In the genomic region with DNA sequence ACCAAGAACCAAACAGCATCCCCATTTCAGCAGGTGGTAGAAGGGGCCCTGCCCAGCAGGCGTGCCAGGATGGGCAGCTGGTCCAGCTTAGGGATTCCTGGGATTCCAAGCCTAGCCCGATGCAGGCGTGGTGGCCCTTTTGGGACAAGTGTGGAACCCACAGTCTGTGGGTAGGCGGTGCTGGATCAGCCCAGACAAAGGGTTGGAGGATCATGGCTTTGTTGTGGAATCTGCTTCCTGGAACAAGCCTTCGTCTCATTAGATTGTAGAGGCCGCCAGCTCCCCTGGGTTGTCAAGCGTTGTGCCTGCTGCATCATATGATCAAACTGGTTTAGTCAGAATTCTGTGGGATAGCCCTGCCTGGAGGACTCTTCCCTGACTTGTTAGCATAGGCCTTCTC, we compare ENCODE assay signal across 12 mouse cellular contexts. TPM values are rescaled to one million over a fixed set of nuclear protein-coding genes. Genes with fewer than 3 reads are reported as not detected.
DNase-seq lines count a peak whose midpoint lies in the region; ATAC-seq lines count a peak whose summit lies in the region.
"Had no signal": no experiment of that assay in that cellular context is flagged by ENCODE, and none has a peak within 500 bp of the region (broad histone marks: within the 10 kb centered on the region; RNA-seq: fewer than 3 reads in every experiment).

No protein-coding gene starts in this region.

- DNase-seq in hindbrain, embryonic 10.5 days (ENCODE audit: low spot score) = no peak
- no peak for DNase-seq in hindbrain, embryonic 11.5 days (ENCODE audit: low spot score)
- no peak for DNase-seq in midbrain, embryonic 11.5 days (ENCODE audit: low spot score, missing footprints)
- DNase-seq in embryonic facial prominence, embryonic 14.5 days (ENCODE audit: low spot score) = peak; percentile 66
- no peak for DNase-seq in urinary bladder, postnatal 4 days (ENCODE audit: low spot score in 2 of 2)
- DNase-seq in cerebellum, adult 11 months = no peak
- DNase-seq: adrenal gland, postnatal 10 days had no signal

- H3K36me3 ChIP-seq in hindbrain, embryonic 10.5 days = peaks cover 14% of the 10 kb centered on the region
- no peaks in the 10 kb centered on the region for H3K36me3 ChIP-seq in hindbrain, embryonic 11.5 days (ENCODE audit: control insufficient read depth, insufficient read depth, low read length)
- peaks cover 4% of the 10 kb centered on the region for H3K36me3 ChIP-seq in midbrain, embryonic 13.5 days
- no peaks in the 10 kb centered on the region for H3K36me3 ChIP-seq in midbrain, embryonic 11.5 days (ENCODE audit: control insufficient read depth, insufficient read depth, low read length)
- peaks cover 3% of the 10 kb centered on the region for H3K36me3 ChIP-seq in embryonic facial prominence, embryonic 14.5 days (ENCODE audit: control insufficient read depth, insufficient read depth, low read length)
- no peaks in the 10 kb centered on the region for H3K36me3 ChIP-seq in stomach, embryonic 15.5 days

- no peak for ATAC-seq in hindbrain, embryonic 11.5 days (ENCODE audit: low FRiP score)
- 0 out of 2 replicates have a peak, but pooled peaks have one; percentile 31 for ATAC-seq in midbrain, embryonic 13.5 days
- ATAC-seq in midbrain, embryonic 11.5 days (ENCODE audit: low FRiP score) = no peak
- peak; percentile 86 for ATAC-seq in embryonic facial prominence, embryonic 14.5 days (ENCODE audit: low read depth)
- no peak for ATAC-seq in stomach, embryonic 15.5 days (ENCODE audit: insufficient read depth, low FRiP score, low read depth)

- 79% methylated on average over 7 of the region's 7 CpGs for WGBS in hindbrain, embryonic 10.5 days
- 84% methylated on average over 7 of the region's 7 CpGs for WGBS in hindbrain, embryonic 11.5 days
- 62% methylated on average over 7 of the region's 7 CpGs for WGBS in midbrain, embryonic 13.5 days
- WGBS in midbrain, embryonic 11.5 days = 70% methylated on average over 7 of the region's 7 CpGs
- WGBS in embryonic facial prominence, embryonic 14.5 days = 62% methylated on average over 7 of the region's 7 CpGs
- WGBS in stomach, embryonic 15.5 days = 70% methylated on average over 7 of the region's 7 CpGs

- H3K9me3 ChIP-seq in hindbrain, embryonic 10.5 days = no peaks in the 10 kb centered on the region
- H3K9me3 ChIP-seq in hindbrain, embryonic 11.5 days (ENCODE audit: control insufficient read depth, low read length) = no peaks in the 10 kb centered on the region
- no peaks in the 10 kb centered on the region for H3K9me3 ChIP-seq in midbrain, embryonic 13.5 days
- H3K9me3 ChIP-seq in midbrain, embryonic 11.5 days (ENCODE audit: control insufficient read depth, low read length) = no peaks in the 10 kb centered on the region; the same call in 1 of the 2 replicates
- no peaks in the 10 kb centered on the region for H3K9me3 ChIP-seq in embryonic facial prominence, embryonic 14.5 days (ENCODE audit: control insufficient read depth, low read length)
- no peaks in the 10 kb centered on the region for H3K9me3 ChIP-seq in stomach, embryonic 15.5 days
- H3K9me3 ChIP-seq: G1E had no signal

- H3K27ac ChIP-seq in hindbrain, embryonic 10.5 days = peak overlapping the region; percentile 60; the same call in 1 of the 2 replicates
- H3K27ac ChIP-seq in hindbrain, embryonic 11.5 days (ENCODE audit: low read depth, low read length) = no peak overlapping the region
- no peak overlapping the region for H3K27ac ChIP-seq in midbrain, embryonic 13.5 days
- H3K27ac ChIP-seq in midbrain, embryonic 11.5 days (ENCODE audit: low read depth, low read length) = no peak overlapping the region
- H3K27ac ChIP-seq in embryonic facial prominence, embryonic 14.5 days (replicated peaks; ENCODE audit: low read depth, low read length) = 0 out of 2 replicates have a peak overlapping the region, but pooled peaks have one; percentile 24
- peak overlapping the region; percentile 44 for H3K27ac ChIP-seq in stomach, embryonic 15.5 days
- H3K27ac ChIP-seq: macrophage had no signal

- H3K4me2 ChIP-seq in hindbrain, embryonic 11.5 days (replicated peaks; ENCODE audit: low read depth, low read length) = no peak overlapping the region
- no peak overlapping the region for H3K4me2 ChIP-seq in midbrain, embryonic 13.5 days (replicated peaks)
- H3K4me2 ChIP-seq in midbrain, embryonic 11.5 days = no peak overlapping the region
- H3K4me2 ChIP-seq in embryonic facial prominence, embryonic 14.5 days (ENCODE audit: low read depth, low read length) = no peak overlapping the region
- no peak overlapping the region for H3K4me2 ChIP-seq in stomach, embryonic 15.5 days

- H3K9ac ChIP-seq in hindbrain, embryonic 11.5 days (ENCODE audit: low read depth, low read length) = no peak overlapping the region
- H3K9ac ChIP-seq in midbrain, embryonic 13.5 days (replicated peaks) = no peak overlapping the region
- no peak overlapping the region for H3K9ac ChIP-seq in midbrain, embryonic 11.5 days (ENCODE audit: low read length)
- no peak overlapping the region for H3K9ac ChIP-seq in embryonic facial prominence, embryonic 14.5 days (ENCODE audit: low read depth, low read length)
- no peak overlapping the region for H3K9ac ChIP-seq in stomach, embryonic 15.5 days

- H3K27me3 ChIP-seq in hindbrain, embryonic 10.5 days (ENCODE audit: insufficient read depth, poor library complexity, severe bottlenecking) = no peaks in the 10 kb centered on the region
- no peaks in the 10 kb centered on the region for H3K27me3 ChIP-seq in hindbrain, embryonic 11.5 days (ENCODE audit: control insufficient read depth, insufficient read depth, low read length)
- no peaks in the 10 kb centered on the region for H3K27me3 ChIP-seq in midbrain, embryonic 13.5 days
- no peaks in the 10 kb centered on the region for H3K27me3 ChIP-seq in midbrain, embryonic 11.5 days (ENCODE audit: control insufficient read depth, insufficient read depth, low read length)
- no peaks in the 10 kb centered on the region for H3K27me3 ChIP-seq in embryonic facial prominence, embryonic 14.5 days (replicated peaks; ENCODE audit: control insufficient read depth, insufficient read depth, low read length)
- no peaks in the 10 kb centered on the region for H3K27me3 ChIP-seq in stomach, embryonic 15.5 days (replicated peaks)

- H3K4me1 ChIP-seq in hindbrain, embryonic 10.5 days (replicated peaks) = peaks cover 23% of the 10 kb centered on the region
- no peaks in the 10 kb centered on the region for H3K4me1 ChIP-seq in hindbrain, embryonic 11.5 days (replicated peaks; ENCODE audit: control insufficient read depth, insufficient read depth, low read length)
- H3K4me1 ChIP-seq in midbrain, embryonic 13.5 days (replicated peaks) = peaks cover 37% of the 10 kb centered on the region
- H3K4me1 ChIP-seq in midbrain, embryonic 11.5 days (ENCODE audit: control insufficient read depth, insufficient read depth, low read length) = peaks cover 5% of the 10 kb centered on the region
- peaks cover 8% of the 10 kb centered on the region for H3K4me1 ChIP-seq in embryonic facial prominence, embryonic 14.5 days (ENCODE audit: control insufficient read depth, insufficient read depth, low read length)
- H3K4me1 ChIP-seq in stomach, embryonic 15.5 days = peaks cover 31% of the 10 kb centered on the region

- no peak overlapping the region for H3K4me3 ChIP-seq in hindbrain, embryonic 10.5 days
- no peak overlapping the region for H3K4me3 ChIP-seq in hindbrain, embryonic 11.5 days (ENCODE audit: low read depth, low read length)
- no peak overlapping the region for H3K4me3 ChIP-seq in midbrain, embryonic 13.5 days (replicated peaks)
- no peak overlapping the region for H3K4me3 ChIP-seq in midbrain, embryonic 11.5 days (ENCODE audit: low read depth, low read length)
- no peak overlapping the region for H3K4me3 ChIP-seq in embryonic facial prominence, embryonic 14.5 days (ENCODE audit: low read depth, low read length)
- H3K4me3 ChIP-seq in stomach, embryonic 15.5 days (replicated peaks) = no peak overlapping the region
- H3K4me3 ChIP-seq: erythroblast, embryonic 14.5 days had no signal

RNA-seq across cellular contexts. Expression of gene Bicd2, which starts 21.0 kb away (rescaled TPM):
- polyA plus RNA-seq in hindbrain, embryonic 10.5 days (2016; fragmentation: Nextera tagmentation; extraction: Ambion mirVana) = 31.8 and 32.0 TPM in 2 replicates
- 26.9 and 29.5 TPM in 2 replicates for polyA plus RNA-seq in hindbrain, embryonic 11.5 days (2014; fragmentation: Nextera tagmentation; extraction: Ambion mirVana)
- polyA plus RNA-seq in midbrain, embryonic 13.5 days (2015; fragmentation: Nextera tagmentation; extraction: Ambion mirVana) = 24.0 and 26.6 TPM in 2 replicates
- polyA plus RNA-seq in midbrain, embryonic 11.5 days (2014; fragmentation: Nextera tagmentation; extraction: Ambion mirVana) = 24.8 and 25.3 TPM in 2 replicates
- 35.9 and 37.1 TPM in 2 replicates for polyA plus RNA-seq in embryonic facial prominence, embryonic 14.5 days (2014; fragmentation: Nextera tagmentation; extraction: Ambion mirVana)
- polyA plus RNA-seq in stomach, embryonic 15.5 days (2015; fragmentation: Nextera tagmentation; extraction: Ambion mirVana) = 23.5 and 26.2 TPM in 2 replicates

RNA-seq across cellular contexts. Expression of gene Fgd3, which starts 42.3 kb away (rescaled TPM):
- polyA plus RNA-seq in hindbrain, embryonic 10.5 days (2016; fragmentation: Nextera tagmentation; extraction: Ambion mirVana) = 0.98 TPM in 2 replicates
- 0.56 and 1.1 TPM in 2 replicates for polyA plus RNA-seq in hindbrain, embryonic 11.5 days (2014; fragmentation: Nextera tagmentation; extraction: Ambion mirVana)
- polyA plus RNA-seq in midbrain, embryonic 13.5 days (2015; fragmentation: Nextera tagmentation; extraction: Ambion mirVana) = 1.8 TPM in 2 replicates
- polyA plus RNA-seq in midbrain, embryonic 11.5 days (2014; fragmentation: Nextera tagmentation; extraction: Ambion mirVana) = 0.74 and 0.77 TPM in 2 replicates
- 0.51 and 0.58 TPM in 2 replicates for polyA plus RNA-seq in embryonic facial prominence, embryonic 14.5 days (2014; fragmentation: Nextera tagmentation; extraction: Ambion mirVana)
- polyA plus RNA-seq in stomach, embryonic 15.5 days (2015; fragmentation: Nextera tagmentation; extraction: Ambion mirVana) = 0.40 and 0.65 TPM in 2 replicates

RNA-seq across cellular contexts. Expression of gene Ippk, which starts 58.7 kb away (rescaled TPM):
- polyA plus RNA-seq in hindbrain, embryonic 10.5 days (2016; fragmentation: Nextera tagmentation; extraction: Ambion mirVana) = 19.5 and 20.0 TPM in 2 replicates
- polyA plus RNA-seq in hindbrain, embryonic 11.5 days (2014; fragmentation: Nextera tagmentation; extraction: Ambion mirVana) = 14.1 and 14.6 TPM in 2 replicates
- 14.2 and 14.9 TPM in 2 replicates for polyA plus RNA-seq in midbrain, embryonic 13.5 days (2015; fragmentation: Nextera tagmentation; extraction: Ambion mirVana)
- 13.7 and 18.3 TPM in 2 replicates for polyA plus RNA-seq in midbrain, embryonic 11.5 days (2014; fragmentation: Nextera tagmentation; extraction: Ambion mirVana)
- polyA plus RNA-seq in embryonic facial prominence, embryonic 14.5 days (2014; fragmentation: Nextera tagmentation; extraction: Ambion mirVana) = 13.8 and 14.5 TPM in 2 replicates
- 17.3 and 20.9 TPM in 2 replicates for polyA plus RNA-seq in stomach, embryonic 15.5 days (2015; fragmentation: Nextera tagmentation; extraction: Ambion mirVana)

Comparison
In these comparisons a context has a peak if more than half of its experiments do, and no peak if none do; other contexts are left out.
1. H3K27ac ChIP-seq: peak in hindbrain, embryonic 10.5 days (single experiment), embryonic facial prominence, embryonic 14.5 days (single experiment) and stomach, embryonic 15.5 days (single experiment); none in hindbrain, embryonic 11.5 days (single experiment), midbrain, embryonic 13.5 days (single experiment) and midbrain, embryonic 11.5 days (single experiment).
2. ATAC-seq: peak in midbrain, embryonic 13.5 days (single experiment) and embryonic facial prominence, embryonic 14.5 days (single experiment); none in hindbrain, embryonic 11.5 days (single experiment), midbrain, embryonic 11.5 days (single experiment) and stomach, embryonic 15.5 days (single experiment).